Mouse (Mus musculus): ENCODE measurements around the gene Psmd9. TPM values are rescaled to one million over a fixed set of nuclear protein-coding genes. Genes with fewer than 3 reads are reported as not detected.
A peak's percentile ranks its signal among the peaks of the same experiment; 100 is the strongest.

The Psmd9 gene
- polyA plus RNA-seq, 1 experiment, result 21.9 TPM

DNA sequence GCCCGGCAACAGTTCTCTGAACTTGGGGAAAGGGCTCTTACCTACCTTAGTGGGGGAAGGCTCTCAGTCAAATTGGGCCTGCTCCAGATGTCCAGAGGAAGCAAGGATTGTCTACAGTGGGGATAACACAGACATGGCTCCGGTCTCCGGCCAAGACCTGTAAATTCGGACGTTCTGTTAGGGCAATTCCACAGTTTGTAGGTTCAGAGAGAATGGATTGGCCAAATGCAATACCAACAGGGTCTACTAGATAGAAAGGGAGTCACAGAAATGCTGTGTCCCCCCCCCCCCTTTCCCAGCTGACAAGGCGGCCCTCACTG lies 31.3 kb upstream of the Psmd9 start:
- peak overlapping the region; percentile 98 for H3K27ac ChIP-seq (ENCODE audit: insufficient read depth, low read depth, low read length)
- 0% methylated on average over 6 of the region's 6 CpGs for WGBS
- no peaks in the 10 kb centered on the region for H3K27me3 ChIP-seq (ENCODE audit: control insufficient read depth, insufficient read depth, low read length)
- TF ChIP-seq CTCF (IDR thresholded peaks at IDR 0.05; ENCODE audit: extremely low read depth, insufficient read length, insufficient replicate concordance, low read depth, low read length) (no peak), POLR2A (IDR thresholded peaks at IDR 0.05; ENCODE audit: low read depth, low read length) (no peak)
- H3K4me1 ChIP-seq (ENCODE audit: control insufficient read depth, insufficient read depth, insufficient read length, low read length), result peaks cover 21% of the 10 kb centered on the region
- H3K4me3 ChIP-seq (ENCODE audit: low read depth, low read length), result peak overlapping the region; percentile 62
- H3K36me3 ChIP-seq (ENCODE audit: control insufficient read depth, insufficient read depth, low read length), result peaks cover 9% of the 10 kb centered on the region

DNA sequence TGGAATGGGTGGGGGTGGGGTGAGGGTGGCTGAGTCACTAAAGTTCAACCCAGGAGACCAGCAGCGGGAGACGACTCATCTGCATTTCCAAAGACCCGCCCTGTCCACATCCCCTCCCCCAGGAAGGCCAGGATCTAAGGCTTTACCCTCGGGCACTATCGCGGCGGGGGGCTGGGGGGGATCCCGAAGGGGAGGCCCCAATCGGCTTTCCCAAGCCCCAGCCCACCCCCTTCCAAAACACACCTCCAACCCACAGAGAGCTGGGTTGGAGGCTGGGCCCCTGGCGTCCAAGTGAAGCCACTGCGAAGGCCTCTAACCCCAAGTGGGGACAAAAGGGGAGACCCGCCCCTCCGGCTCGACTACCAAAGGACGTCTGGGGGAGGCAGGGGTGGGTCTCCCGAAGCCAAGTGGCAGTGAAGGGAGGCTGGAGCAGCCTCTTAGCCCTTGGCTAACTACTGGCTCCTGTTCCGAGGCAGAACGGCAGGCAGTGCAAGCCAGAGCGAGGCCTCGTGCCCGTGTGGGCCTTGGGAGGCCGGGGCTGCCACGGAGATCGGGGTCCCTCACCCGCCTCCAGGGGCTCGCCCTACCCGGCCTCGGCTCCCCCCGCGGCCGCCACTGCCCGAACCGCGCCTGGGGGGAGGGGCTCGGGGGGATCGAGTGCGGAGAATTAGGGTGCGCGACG lies 30.8 kb upstream of the Psmd9 start:
- Histone ChIP-seq H3K27ac (ENCODE audit: insufficient read depth, low read depth, low read length) (peak overlapping the region; percentile 98), H3K27me3 (ENCODE audit: control insufficient read depth, insufficient read depth, low read length) (no peaks in the 10 kb centered on the region), H3K4me3 (ENCODE audit: low read depth, low read length) (peak overlapping the region; percentile 62), H3K36me3 (ENCODE audit: control insufficient read depth, insufficient read depth, low read length) (peaks cover 9% of the 10 kb centered on the region), H3K4me1 (ENCODE audit: control insufficient read depth, insufficient read depth, insufficient read length, low read length) (peaks cover 17% of the 10 kb centered on the region)
- TF ChIP-seq POLR2A (IDR thresholded peaks at IDR 0.05; ENCODE audit: low read depth, low read length) (peak; percentile 39), CTCF (IDR thresholded peaks at IDR 0.05; ENCODE audit: extremely low read depth, insufficient read length, insufficient replicate concordance, low read depth, low read length) (no peak)
- 1% methylated on average over 38 of the region's 40 CpGs for WGBS

DNA sequence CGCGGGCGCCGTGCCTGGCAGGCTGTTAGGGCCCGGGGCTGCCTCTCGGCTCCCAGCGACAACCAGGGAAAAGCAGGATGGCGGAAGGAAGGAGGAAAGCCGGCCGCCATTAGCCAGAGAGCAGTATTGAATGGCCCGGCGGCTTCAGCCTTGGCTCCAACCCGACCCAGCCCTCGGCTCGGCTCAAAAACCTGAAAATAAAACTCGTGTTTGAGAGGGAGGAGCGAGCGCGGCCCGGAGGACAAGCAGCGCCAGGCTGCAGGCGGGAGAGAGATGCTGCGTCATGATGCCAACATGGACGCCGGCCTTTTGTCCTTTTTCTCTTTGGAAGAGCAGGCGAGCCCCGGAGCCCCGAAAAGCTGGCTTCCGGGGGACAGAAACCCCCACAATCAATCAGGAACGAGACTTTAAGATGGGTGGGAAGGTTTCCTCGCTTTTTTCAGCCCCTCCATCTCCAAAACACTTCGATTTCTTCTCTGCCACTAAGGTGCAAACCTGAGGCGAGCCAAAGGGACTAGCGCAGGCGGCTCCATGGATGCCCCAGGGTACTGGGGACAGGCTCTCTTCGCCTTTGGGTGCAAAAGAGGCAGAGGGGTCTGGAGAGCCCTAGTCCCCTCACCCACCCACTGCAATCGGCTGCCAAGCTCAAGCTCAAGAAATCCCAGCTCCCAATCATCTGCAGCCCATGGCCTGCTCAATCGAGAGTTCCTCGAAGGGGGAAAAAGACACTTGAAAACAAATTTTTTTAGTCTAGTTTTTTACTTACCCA lies 30.1 kb upstream of the Psmd9 start:
- TF ChIP-seq POLR2A (IDR thresholded peaks at IDR 0.05; ENCODE audit: low read depth, low read length), result peak; percentile 82; the same call in 1 of the 2 replicates
- TF ChIP-seq CTCF (IDR thresholded peaks at IDR 0.05; ENCODE audit: extremely low read depth, insufficient read length, insufficient replicate concordance, low read depth, low read length), result peak; percentile 1; the same call in 1 of the 2 replicates
- WGBS, result under 1% methylated on average over 39 of the region's 39 CpGs

DNA sequence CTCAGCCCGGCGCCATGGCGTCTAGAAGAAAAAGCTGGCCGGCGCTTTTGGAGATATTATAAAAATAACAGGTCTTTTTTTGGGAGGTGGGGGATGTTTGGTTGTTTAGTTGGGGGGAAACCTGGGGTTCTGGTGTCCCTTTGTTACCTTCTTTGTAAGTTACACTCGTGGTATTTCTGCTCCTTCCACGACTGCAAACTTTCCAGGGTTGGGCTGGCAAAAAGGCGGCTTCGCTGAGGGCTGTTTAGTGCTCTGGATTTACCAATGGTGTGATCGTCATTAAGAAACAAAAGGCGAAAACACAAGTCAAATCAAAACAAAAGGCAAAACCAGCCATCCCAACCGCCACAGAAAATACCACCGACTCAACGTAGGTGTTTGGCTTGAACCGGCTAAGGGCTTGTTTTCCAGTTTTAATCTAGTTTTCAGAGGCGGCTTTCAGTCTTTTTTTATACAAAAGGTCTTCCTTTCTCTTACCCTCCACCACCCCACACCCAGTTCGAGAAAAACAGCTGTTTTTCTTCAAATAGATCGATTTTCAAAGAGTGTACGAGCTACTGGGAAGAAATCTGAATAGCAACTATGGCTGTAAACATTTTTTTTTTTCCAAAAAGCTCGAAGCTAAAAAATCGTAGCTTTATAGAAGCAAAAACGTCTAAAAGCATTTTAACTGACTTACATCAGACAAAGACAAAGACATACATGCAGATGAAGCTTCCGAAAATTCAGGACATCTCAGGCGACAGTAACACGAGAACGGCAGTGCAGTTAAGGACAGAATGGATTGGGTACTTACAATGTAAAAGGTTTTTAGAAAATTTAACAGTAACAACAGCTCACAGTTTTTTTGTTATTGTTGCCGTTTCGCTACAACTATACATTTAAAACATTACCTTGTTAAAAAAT lies 29.2 kb upstream of the Psmd9 start:
- WGBS, result 2% methylated on average over 28 of the region's 28 CpGs
- H3K4me1 ChIP-seq (ENCODE audit: control insufficient read depth, insufficient read depth, insufficient read length, low read length), result peaks cover 10% of the 10 kb centered on the region
- H3K27ac ChIP-seq (ENCODE audit: insufficient read depth, low read depth, low read length), result peak overlapping the region; percentile 98
- H3K36me3 ChIP-seq (ENCODE audit: control insufficient read depth, insufficient read depth, low read length), result peaks cover 4% of the 10 kb centered on the region; the same call in 1 of the 2 replicates
- no peaks in the 10 kb centered on the region for H3K27me3 ChIP-seq (ENCODE audit: control insufficient read depth, insufficient read depth, low read length)
- no peak; the same call in 1 of the 2 replicates for TF ChIP-seq POLR2A (IDR thresholded peaks at IDR 0.05; ENCODE audit: low read depth, low read length)
- no peak for TF ChIP-seq CTCF (IDR thresholded peaks at IDR 0.05; ENCODE audit: extremely low read depth, insufficient read length, insufficient replicate concordance, low read depth, low read length)
- H3K4me3 ChIP-seq (ENCODE audit: low read depth, low read length), result peak overlapping the region; percentile 62

More for the DNA sequence above, 30.1 kb upstream of the Psmd9 start:
- Histone ChIP-seq H3K4me3 (ENCODE audit: low read depth, low read length) (peak overlapping the region; percentile 62), H3K27ac (ENCODE audit: insufficient read depth, low read depth, low read length) (peak overlapping the region; percentile 98), H3K4me1 (ENCODE audit: control insufficient read depth, insufficient read depth, insufficient read length, low read length) (peaks cover 14% of the 10 kb centered on the region), H3K36me3 (ENCODE audit: control insufficient read depth, insufficient read depth, low read length) (peaks cover 4% of the 10 kb centered on the region), H3K27me3 (ENCODE audit: control insufficient read depth, insufficient read depth, low read length) (no peaks in the 10 kb centered on the region)

DNA sequence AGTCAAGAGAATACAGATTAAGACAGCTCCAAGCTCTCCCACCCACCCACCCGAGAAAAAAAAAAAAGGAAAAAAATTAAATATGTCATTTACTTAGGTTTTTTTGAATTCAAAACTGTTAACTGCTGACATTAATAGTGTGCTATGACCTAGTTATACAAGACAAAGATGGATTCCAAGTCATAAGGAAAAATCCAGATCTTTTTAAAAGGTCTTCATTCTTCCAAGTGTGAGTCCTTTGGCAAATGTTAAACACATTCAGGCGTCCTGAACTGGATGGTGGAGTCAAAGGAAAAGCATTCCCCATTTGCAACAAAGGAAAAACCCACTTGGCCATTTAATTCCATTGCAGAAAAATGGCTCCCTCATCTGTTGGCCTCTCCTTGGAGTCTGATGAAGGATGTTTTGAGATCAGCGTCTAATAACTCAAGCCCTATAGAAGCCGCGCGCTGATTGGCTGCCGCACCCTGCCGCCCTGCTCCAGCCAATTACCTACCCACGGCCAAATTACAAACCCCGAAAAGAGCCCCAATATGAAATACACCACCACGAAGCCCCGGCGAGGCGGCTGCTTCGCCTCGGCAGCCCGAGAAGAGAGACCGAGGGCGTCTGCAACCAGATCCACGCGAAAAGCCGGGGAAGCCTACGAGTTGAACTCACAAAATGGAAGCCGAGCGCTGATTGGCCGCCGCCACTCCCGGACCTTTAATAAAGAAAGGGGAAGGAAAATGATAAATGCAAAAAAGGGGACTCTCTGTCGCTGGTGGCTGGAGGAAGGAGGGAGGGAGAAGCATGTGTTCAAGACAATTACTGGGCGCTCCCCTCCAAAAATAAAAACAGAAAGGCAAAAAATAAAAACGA lies 28.3 kb upstream of the Psmd9 start:
- peak overlapping the region; percentile 88 for H3K4me3 ChIP-seq (ENCODE audit: low read depth, low read length)
- TF ChIP-seq CTCF (IDR thresholded peaks at IDR 0.05; ENCODE audit: extremely low read depth, insufficient read length, insufficient replicate concordance, low read depth, low read length), result no peak
- TF ChIP-seq POLR2A (IDR thresholded peaks at IDR 0.05; ENCODE audit: low read depth, low read length), result peak; percentile 98
- H3K27me3 ChIP-seq (ENCODE audit: control insufficient read depth, insufficient read depth, low read length), result no peaks in the 10 kb centered on the region
- H3K4me1 ChIP-seq (ENCODE audit: control insufficient read depth, insufficient read depth, insufficient read length, low read length), result peaks cover 11% of the 10 kb centered on the region
- WGBS, result under 1% methylated on average over 31 of the region's 31 CpGs
- peaks cover 9% of the 10 kb centered on the region for H3K36me3 ChIP-seq (ENCODE audit: control insufficient read depth, insufficient read depth, low read length)
- peak overlapping the region; percentile 97 for H3K27ac ChIP-seq (ENCODE audit: insufficient read depth, low read depth, low read length)

DNA sequence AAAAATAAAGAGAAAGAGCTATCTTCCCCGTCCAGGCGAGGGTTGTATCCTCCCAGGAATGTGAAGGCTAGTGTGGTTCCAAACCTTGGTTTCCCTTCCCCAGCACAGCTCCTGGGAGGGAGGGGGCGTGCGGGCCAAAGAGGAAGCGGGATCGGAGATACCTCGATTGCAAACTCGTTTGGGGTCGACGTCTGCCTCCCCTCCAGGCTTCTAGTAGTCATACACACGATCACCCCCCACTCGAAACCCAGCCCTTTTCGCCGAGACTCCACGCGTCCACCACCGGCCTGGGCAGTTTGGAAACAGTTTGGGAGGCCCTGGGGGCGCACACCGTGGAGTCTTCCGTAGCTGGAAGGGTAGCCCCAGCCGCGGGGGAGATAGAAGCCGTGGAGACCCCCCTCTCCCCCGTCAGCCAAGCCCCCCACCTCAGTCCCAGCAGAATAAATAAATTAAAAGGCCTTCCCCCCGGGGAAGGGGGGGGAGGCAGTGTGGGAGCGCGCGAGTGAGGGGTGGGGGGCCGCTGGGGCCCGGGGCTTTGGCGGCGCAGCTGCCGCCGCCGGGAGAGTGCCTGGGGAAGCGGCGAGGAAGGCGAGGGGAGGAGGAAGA lies 27.6 kb upstream of the Psmd9 start:
- Histone ChIP-seq H3K36me3 (ENCODE audit: control insufficient read depth, insufficient read depth, low read length) (peaks cover 14% of the 10 kb centered on the region), H3K4me3 (ENCODE audit: low read depth, low read length) (peak overlapping the region; percentile 88), H3K27me3 (ENCODE audit: control insufficient read depth, insufficient read depth, low read length) (no peaks in the 10 kb centered on the region), H3K27ac (ENCODE audit: insufficient read depth, low read depth, low read length) (peak overlapping the region; percentile 97), H3K4me1 (ENCODE audit: control insufficient read depth, insufficient read depth, insufficient read length, low read length) (peaks cover 8% of the 10 kb centered on the region)
- under 1% methylated on average over 36 of the region's 38 CpGs for WGBS
- no peak for TF ChIP-seq POLR2A (IDR thresholded peaks at IDR 0.05; ENCODE audit: low read depth, low read length)
- no peak for TF ChIP-seq CTCF (IDR thresholded peaks at IDR 0.05; ENCODE audit: extremely low read depth, insufficient read length, insufficient replicate concordance, low read depth, low read length)

Measured in small intestine, adult 2 months (tissue).